Mouse (Mus musculus) lung, embryonic 14.5 days (tissue): ENCODE results near the gene Nppa. TPM values are rescaled to one million over a fixed set of nuclear protein-coding genes. Genes with fewer than 3 reads are reported as not detected.

Experiments
- ATAC-seq: fragments of 200-750 bp; cut with Nextera tagmentation; 2 replicates; pipeline ENCODE4 v1.8.0; 2017; ENCODE audit warnings: mild to moderate bottlenecking, moderate TSS enrichment, moderate library complexity; ENCODE audit not compliant: insufficient read depth
- DNase-seq: peaks from one replicate; pipeline ENCODE4 v3.0.0-alpha.2; 2015
- H3K27ac ChIP-seq: fragments of 300-500 bp; sonication (generic); 2 replicates; pipeline ENCODE4 v1.5.1; 2014; ENCODE audit warnings: low read depth, mild to moderate bottlenecking, moderate library complexity
- H3K27me3 ChIP-seq: fragments of 300-500 bp; sonication (generic); 2 replicates; pipeline ENCODE4 v1.6.1; 2014; ENCODE audit warnings: low read length, control low read depth; ENCODE audit not compliant: insufficient read depth
- H3K36me3 ChIP-seq: fragments of 300-500 bp; sonication (generic); 2 replicates; pipeline ENCODE4 v1.6.1; 2014; ENCODE audit warnings: control low read depth; ENCODE audit not compliant: insufficient read depth
- H3K4me1 ChIP-seq: fragments of 300-500 bp; sonication (generic); 2 replicates; pipeline ENCODE4 v1.6.1; 2014; ENCODE audit warnings: antibody characterized with exemption, control low read depth; ENCODE audit not compliant: insufficient read depth
- H3K4me2 ChIP-seq: fragments of 300-500 bp; sonication (generic); 2 replicates; pipeline ENCODE4 v1.6.1; 2014; ENCODE audit warnings: mild to moderate bottlenecking
- H3K4me3 ChIP-seq: fragments of 300-500 bp; sonication (generic); 2 replicates; pipeline ENCODE4 v1.5.1; 2014; ENCODE audit warnings: low read depth, low read length
- H3K9ac ChIP-seq: fragments of 300-500 bp; sonication (generic); 2 replicates; pipeline ENCODE4 v1.6.1; 2014
- H3K9me3 ChIP-seq: fragments of 300-500 bp; sonication (generic); 2 replicates; pipeline ENCODE4 v1.6.1; 2016; ENCODE audit warnings: low read depth, low read length, control low read depth
- CTCF ChIP-seq: IDR thresholded peaks from 2 replicates; pipeline ENCODE4 v1.5.1; 2016; ENCODE audit warnings: antibody characterized with exemption, low read depth
- WGBS: fragments of 180-500 bp; shearing (Covaris S2); extraction: QIAGEN DNeasy Blood & Tissue Kit; methylation state at CpG from one replicate; pipeline ENCODE4 v1.1.7; 2014; 5-methylcytosine and 5-hydroxymethylcytosine counted together
- polyA plus RNA-seq: library from polyadenylated mRNA; unstranded; fragments of >200 nt; fragmentation: Nextera tagmentation; extraction: Ambion mirVana; gene quantifications from 2 replicates; pipeline ENCODE4 v1.2.1, GENCODE M21; 2014

Nppa gene
- polyA plus RNA-seq, 1 experiment from 2014 or later, result not detected

- Histone ChIP-seq H3K27me3 (no peaks in the 10 kb centered on the region), H3K4me1 (no peaks in the 10 kb centered on the region), H3K9ac (no peak overlapping the region), H3K9me3 (no peaks in the 10 kb centered on the region), H3K4me2 (no peak overlapping the region), H3K4me3 (no peak overlapping the region), H3K27ac (no peak overlapping the region), H3K36me3 (peaks cover 99% of the 10 kb centered on the region)
- no peak for DNase-seq
- 85% methylated on average over 3 of the region's 3 CpGs for WGBS
- TF ChIP-seq CTCF, result no peak
- ATAC-seq, result no peak
Observed at GRCm38 (mm10) chr4:148011332-148011731, 10.8 kb downstream of the Nppa start.

GRCm38 (mm10) chr4:148012216-148012615 is 11.7 kb downstream of the Nppa start:
- no peaks in the 10 kb centered on the region for H3K27me3 ChIP-seq
- TF ChIP-seq CTCF, result no peak
- DNase-seq (no peak), ATAC-seq (no peak)
- no peak overlapping the region for H3K4me3 ChIP-seq
- no peaks in the 10 kb centered on the region for H3K4me1 ChIP-seq
- H3K9ac ChIP-seq, result no peak overlapping the region
- no peak overlapping the region for H3K4me2 ChIP-seq
- no peak overlapping the region for H3K27ac ChIP-seq
- WGBS, result 89% methylated on average over 4 of the region's 4 CpGs
- H3K36me3 ChIP-seq, result peaks cover 99% of the 10 kb centered on the region
- no peaks in the 10 kb centered on the region for H3K9me3 ChIP-seq

GRCm38 (mm10) chr4:148015418-148015817 is 14.9 kb downstream of the Nppa start:
- peak; percentile 45 for TF ChIP-seq CTCF
- no peak for DNase-seq

GRCm38 (mm10) chr4:148016981-148017380 is 16.5 kb downstream of the Nppa start:
- no peak for ATAC-seq
- H3K27ac ChIP-seq, result no peak overlapping the region
- no peak for TF ChIP-seq CTCF
- no peaks in the 10 kb centered on the region for H3K9me3 ChIP-seq
- 66% methylated on average over 3 of the region's 3 CpGs for WGBS
- no peak for DNase-seq
- no peaks in the 10 kb centered on the region for H3K27me3 ChIP-seq
- H3K4me3 ChIP-seq, result no peak overlapping the region
- no peak overlapping the region for H3K9ac ChIP-seq
- peaks cover 95% of the 10 kb centered on the region for H3K36me3 ChIP-seq
- no peak overlapping the region for H3K4me2 ChIP-seq
- H3K4me1 ChIP-seq, result no peaks in the 10 kb centered on the region

More at GRCm38 (mm10) chr4:148015418-148015817, 14.9 kb downstream of the Nppa start:
- WGBS, result 83% methylated on average over 10 of the region's 10 CpGs
- H3K4me2 ChIP-seq, result no peak overlapping the region
- no peaks in the 10 kb centered on the region for H3K4me1 ChIP-seq
- ATAC-seq, result no peak
- no peak overlapping the region for H3K27ac ChIP-seq
- H3K9me3 ChIP-seq, result no peaks in the 10 kb centered on the region
- H3K27me3 ChIP-seq, result no peaks in the 10 kb centered on the region
- no peak overlapping the region for H3K9ac ChIP-seq
- peaks cover 97% of the 10 kb centered on the region for H3K36me3 ChIP-seq
- H3K4me3 ChIP-seq, result no peak overlapping the region

- WGBS, result 72% methylated on average over 2 of the region's 2 CpGs
- Histone ChIP-seq H3K4me2 (no peak overlapping the region), H3K4me1 (no peaks in the 10 kb centered on the region), H3K27me3 (no peaks in the 10 kb centered on the region), H3K9ac (no peak overlapping the region), H3K4me3 (no peak overlapping the region), H3K27ac (no peak overlapping the region), H3K36me3 (peaks cover 94% of the 10 kb centered on the region), H3K9me3 (no peaks in the 10 kb centered on the region)
- no peak for ATAC-seq
- no peak for TF ChIP-seq CTCF
- DNase-seq, result no peak
Observed at GRCm38 (mm10) chr4:148018410-148018809, 17.9 kb downstream of the Nppa start.

DNA sequence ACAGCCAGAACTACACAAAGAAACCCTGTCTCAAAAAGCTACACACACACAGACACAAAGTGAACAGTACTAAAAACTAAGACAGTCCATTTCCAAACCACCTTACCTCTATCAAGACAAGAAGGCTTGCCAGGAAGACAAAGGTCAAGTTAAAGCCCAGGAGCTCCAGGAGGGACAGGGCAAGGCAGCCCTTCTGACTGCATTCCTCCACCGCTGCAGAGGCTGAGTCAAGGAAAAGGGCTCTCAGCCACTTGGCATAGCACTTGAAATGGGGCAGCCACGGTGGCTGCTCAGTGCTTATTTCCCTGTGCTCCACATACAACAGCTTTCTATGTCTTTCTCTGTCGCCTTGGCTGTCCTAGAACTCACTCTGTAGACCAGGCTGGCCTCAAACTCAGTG is 23.5 kb downstream of the Nppa start:
- no peak for TF ChIP-seq CTCF
- H3K4me2 ChIP-seq, result no peak overlapping the region
- no peak for DNase-seq

DNA sequence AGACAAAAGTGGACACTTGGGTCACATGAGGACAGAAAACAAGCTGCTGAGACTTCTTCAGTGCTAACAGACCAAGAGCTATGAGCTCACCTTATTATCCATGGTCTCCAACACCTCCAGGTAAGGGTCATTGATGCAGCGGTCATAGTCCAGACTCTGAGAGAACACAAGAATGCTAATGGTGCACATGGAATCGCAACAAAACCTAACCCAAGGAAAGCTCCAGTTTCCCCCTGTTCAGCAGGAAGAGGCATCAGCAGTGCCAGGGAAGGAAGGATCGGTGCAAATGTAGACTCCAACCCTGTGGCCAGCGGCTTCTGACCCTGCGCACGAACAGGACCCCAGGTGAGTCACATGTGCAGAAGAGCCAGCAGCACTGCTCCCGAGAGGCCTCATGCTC is 28.8 kb downstream of the Nppa start:
- no peak overlapping the region for H3K4me3 ChIP-seq
- 89% methylated on average over 7 of the region's 7 CpGs for WGBS
- no peaks in the 10 kb centered on the region for H3K4me1 ChIP-seq
- no peak for DNase-seq
- H3K36me3 ChIP-seq, result peaks cover 51% of the 10 kb centered on the region; the same call in 1 of the 2 replicates
- no peak overlapping the region for H3K4me2 ChIP-seq
- no peak for ATAC-seq
- H3K9ac ChIP-seq, result no peak overlapping the region
- H3K9me3 ChIP-seq, result no peaks in the 10 kb centered on the region
- H3K27ac ChIP-seq, result no peak overlapping the region
- TF ChIP-seq CTCF, result no peak
- no peaks in the 10 kb centered on the region for H3K27me3 ChIP-seq

More for the DNA sequence above, 23.5 kb downstream of the Nppa start:
- Histone ChIP-seq H3K4me3 (no peak overlapping the region), H3K27me3 (no peaks in the 10 kb centered on the region), H3K9ac (no peak overlapping the region), H3K27ac (no peak overlapping the region), H3K36me3 (peaks cover 84% of the 10 kb centered on the region), H3K9me3 (no peaks in the 10 kb centered on the region), H3K4me1 (no peaks in the 10 kb centered on the region)
- 79% methylated on average over 3 of the region's 3 CpGs for WGBS
- no peak for ATAC-seq

- ATAC-seq (no peak), DNase-seq (no peak)
- Histone ChIP-seq H3K9ac (no peak overlapping the region), H3K9me3 (no peaks in the 10 kb centered on the region), H3K4me2 (no peak overlapping the region), H3K4me1 (no peaks in the 10 kb centered on the region), H3K27me3 (no peaks in the 10 kb centered on the region), H3K36me3 (peaks cover 43% of the 10 kb centered on the region; the same call in 1 of the 2 replicates), H3K27ac (no peak overlapping the region), H3K4me3 (no peak overlapping the region)
- TF ChIP-seq CTCF, result no peak
- WGBS, result 86% methylated on average over 5 of the region's 5 CpGs
Observed at GRCm38 (mm10) chr4:148030506-148030905, 30.0 kb downstream of the Nppa start.
